Comparison of ENCODE assay signal across 7 mouse cellular contexts in genomic region chr8:64204801-64205311, GRCm38 (mm10). TPM values are rescaled to one million over a fixed set of nuclear protein-coding genes. Genes with fewer than 3 reads are reported as not detected.
DNase-seq lines count a peak whose midpoint lies in the region; ATAC-seq and TF ChIP-seq lines count a peak whose summit lies in the region.

No protein-coding gene starts in this region.

- H3K27ac ChIP-seq in ES-Bruce4 (ENCODE audit: insufficient read depth, low read length) = no peak overlapping the region
- H3K27ac ChIP-seq in hindbrain, embryonic 10.5 days = peak overlapping the region; percentile 74; the same call in 1 of the 2 replicates
- no peak overlapping the region for H3K27ac ChIP-seq in liver, embryonic 12.5 days
- H3K27ac ChIP-seq in neural tube, embryonic 13.5 days (replicated peaks) = no peak overlapping the region

- H3K36me3 ChIP-seq in ES-Bruce4 (ENCODE audit: control insufficient read depth, insufficient read depth, low read length, poor library complexity, severe bottlenecking) = no peaks in the 10 kb centered on the region
- no peaks in the 10 kb centered on the region for H3K36me3 ChIP-seq in hindbrain, embryonic 10.5 days
- H3K36me3 ChIP-seq in liver, embryonic 12.5 days = no peaks in the 10 kb centered on the region
- H3K36me3 ChIP-seq in neural tube, embryonic 13.5 days = no peaks in the 10 kb centered on the region

- no peak for TF ChIP-seq CTCF in ES-Bruce4 (IDR thresholded peaks at IDR 0.05; ENCODE audit: low read depth, low read length)

- TF ChIP-seq POLR2A in ES-Bruce4 (IDR thresholded peaks at IDR 0.05; ENCODE audit: insufficient read depth, low read length) = no peak

- no peak for TF ChIP-seq EP300 in ES-Bruce4 (IDR thresholded peaks at IDR 0.05; ENCODE audit: insufficient read depth, low read depth, low read length)

- no peaks in the 10 kb centered on the region for H3K9me3 ChIP-seq in ES-Bruce4 (replicated peaks; ENCODE audit: control insufficient read depth, insufficient read depth, low read length, poor library complexity, severe bottlenecking)
- H3K9me3 ChIP-seq in hindbrain, embryonic 10.5 days = no peaks in the 10 kb centered on the region
- H3K9me3 ChIP-seq in liver, embryonic 12.5 days (replicated peaks) = no peaks in the 10 kb centered on the region
- no peaks in the 10 kb centered on the region for H3K9me3 ChIP-seq in neural tube, embryonic 13.5 days

- H3K9ac ChIP-seq in ES-Bruce4 (ENCODE audit: low read depth, poor library complexity, severe bottlenecking) = peak overlapping the region; percentile 56
- H3K9ac ChIP-seq in liver, embryonic 12.5 days = no peak overlapping the region
- H3K9ac ChIP-seq in neural tube, embryonic 13.5 days = peak overlapping the region; percentile 82

- peak overlapping the region; percentile 67 for H3K4me3 ChIP-seq in ES-Bruce4 (ENCODE audit: low read depth, low read length)
- peak overlapping the region; percentile 77 for H3K4me3 ChIP-seq in hindbrain, embryonic 10.5 days
- H3K4me3 ChIP-seq in liver, embryonic 12.5 days = peak overlapping the region; percentile 53
- H3K4me3 ChIP-seq in neural tube, embryonic 13.5 days = peak overlapping the region; percentile 76

- peaks cover 27% of the 10 kb centered on the region for H3K27me3 ChIP-seq in ES-Bruce4 (ENCODE audit: control insufficient read depth, insufficient read depth, low read length, poor library complexity, severe bottlenecking)
- peaks cover 47% of the 10 kb centered on the region for H3K27me3 ChIP-seq in hindbrain, embryonic 10.5 days (ENCODE audit: insufficient read depth, poor library complexity, severe bottlenecking)
- peaks cover 38% of the 10 kb centered on the region for H3K27me3 ChIP-seq in liver, embryonic 12.5 days (replicated peaks)
- peaks cover 31% of the 10 kb centered on the region for H3K27me3 ChIP-seq in neural tube, embryonic 13.5 days

- DNase-seq in 3T3-L1 (ENCODE audit: low read depth, low spot score) = peak; percentile 55
- peak; percentile 48 for DNase-seq in embryo, embryonic 10.5 days (ENCODE audit: low spot score)
- peak; percentile 44 for DNase-seq in hindbrain, embryonic 10.5 days (ENCODE audit: low spot score)
- DNase-seq in thymus, postnatal 14 days = no peak

- H3K4me1 ChIP-seq in ES-Bruce4 (ENCODE audit: control insufficient read depth, insufficient read depth, low read length) = no peaks in the 10 kb centered on the region
- peaks cover 28% of the 10 kb centered on the region for H3K4me1 ChIP-seq in hindbrain, embryonic 10.5 days (replicated peaks)
- H3K4me1 ChIP-seq in liver, embryonic 12.5 days = 0 out of 2 replicates have a peak, but pooled peaks cover 3% of the 10 kb centered on the region
- H3K4me1 ChIP-seq in neural tube, embryonic 13.5 days (replicated peaks) = peaks cover 19% of the 10 kb centered on the region

- H3K4me2 ChIP-seq in liver, embryonic 12.5 days = peak overlapping the region; percentile 72
- H3K4me2 ChIP-seq in neural tube, embryonic 13.5 days = peak overlapping the region; percentile 98

- under 1% methylated on average over 19 of the region's 19 CpGs for WGBS in hindbrain, embryonic 10.5 days
- 2% methylated on average over 19 of the region's 19 CpGs for WGBS in liver, embryonic 12.5 days (ENCODE audit: insufficient replicate concordance)
- 0% methylated on average over 19 of the region's 19 CpGs for WGBS in neural tube, embryonic 13.5 days

- no peak for ATAC-seq in liver, embryonic 12.5 days
- ATAC-seq in neural tube, embryonic 13.5 days (ENCODE audit: low read depth) = peak; percentile 77

RNA-seq across cellular contexts. Expression of gene Tll1, which starts 1.2 kb away (rescaled TPM):
- polyA plus RNA-seq in ES-Bruce4 (2011; ENCODE audit: insufficient read depth, insufficient read length, low read depth, missing spikeins) = 0.54 and 0.59 TPM in 2 replicates
- 1.1 and 1.3 TPM in 2 replicates for polyA plus RNA-seq in hindbrain, embryonic 10.5 days (2016; fragmentation: Nextera tagmentation; extraction: Ambion mirVana)
- polyA plus RNA-seq in liver, embryonic 12.5 days (2016; fragmentation: Nextera tagmentation; extraction: Ambion mirVana) = 0.35 and 0.44 TPM in 2 replicates
- polyA plus RNA-seq in neural tube, embryonic 13.5 days (2015; fragmentation: Nextera tagmentation; extraction: Ambion mirVana) = 2.2 TPM in 2 replicates
